Mouse (Mus musculus) heart, adult 2 months (tissue): Measurements from ENCODE around the gene Rps6ka5. TPM values are rescaled to one million over a fixed set of nuclear protein-coding genes. Genes with fewer than 3 reads are reported as not detected.
A peak's percentile ranks its signal among the peaks of the same experiment; 100 is the strongest.

Experiments used
- DNase-seq, 2 experiments: peaks; one replicate each; pipeline ENCODE4 v3.0.0; 2021
- H3K27ac ChIP-seq: fragments of 200-600 bp; 2 replicates; pipeline ENCODE4 v1.8.1; 2022
- H3K27me3 ChIP-seq: fragments of 200-500 bp; 2 replicates; pipeline ENCODE4 v1.6.1; 2012; ENCODE audit warnings: mild to moderate bottlenecking, low read length, inconsistent platforms, mixed read lengths; ENCODE audit not compliant: control insufficient read depth, insufficient read depth
- H3K36me3 ChIP-seq: fragments of 200-500 bp; 2 replicates; pipeline ENCODE4 v1.6.1; 2012; ENCODE audit warnings: low read length, inconsistent platforms; ENCODE audit not compliant: control insufficient read depth, insufficient read depth
- H3K4me1 ChIP-seq: fragments of 200-500 bp; 2 replicates; pipeline ENCODE4 v1.6.1; 2011; ENCODE audit warnings: low read length; ENCODE audit not compliant: control insufficient read depth, insufficient read depth
- H3K4me3 ChIP-seq: fragments of 200-600 bp; 2 replicates; pipeline ENCODE4 v1.8.1; 2022
- H3K79me2 ChIP-seq: fragments of 200-500 bp; replicated peaks from 2 replicates; pipeline ENCODE4 v1.6.1; 2012; ENCODE audit warnings: mild to moderate bottlenecking, inconsistent platforms, low read length, moderate library complexity, mixed read lengths; ENCODE audit not compliant: control insufficient read depth, insufficient read depth
- H3K9ac ChIP-seq: fragments of 200-500 bp; 2 replicates; pipeline ENCODE4 v1.6.1; 2012; ENCODE audit warnings: low read depth, mild to moderate bottlenecking, control low read depth, inconsistent platforms, low read length, mixed read lengths
- CTCF ChIP-seq: fragments of 200-600 bp; IDR thresholded peaks from 2 replicates; pipeline ENCODE4 v1.8.1; 2022; ENCODE audit warnings: antibody characterized with exemption, mild to moderate bottlenecking, moderate library complexity
- EP300 ChIP-seq: fragments of 200-500 bp; IDR thresholded peaks from 2 replicates; pipeline ENCODE4 v1.6.1; 2011; ENCODE audit warnings: low read depth, low read length, control low read depth; ENCODE audit not compliant: insufficient read depth
- POLR2A ChIP-seq: fragments of 200-500 bp; IDR thresholded peaks from 2 replicates; pipeline ENCODE4 v1.6.1; 2011; ENCODE audit warnings: mild to moderate bottlenecking, low read depth, low read length, control low read depth; ENCODE audit not compliant: insufficient read depth
- WGBS: fragments of 180-500 bp; shearing (Covaris S2); methylation state at CpG from one replicate; pipeline ENCODE4 v1.1.7; 2018; 5-methylcytosine and 5-hydroxymethylcytosine counted together
- intact Hi-C: fragments of 180-260 bp; cut with DNase I; formaldehyde crosslinking; loops from one replicate; pipeline ENCODE4 v1.15.1; 2025
- polyA plus RNA-seq: library from polyadenylated mRNA; depleted of rRNA; stranded (reverse); fragments of >200 nt; gene quantifications from 2 replicates; pipeline ENCODE4 v1.2.3, GENCODE M21; 2012
- total RNA-seq, 2 experiments: library from RNA; stranded (reverse); gene quantifications; 2 replicates each; pipeline ENCODE4 v1.2.3; 2021

Gene Rps6ka5
- total and polyA plus RNA-seq, 3 experiments, result 2.1 to 13.5 (median 10.8) TPM

- no peaks in the 10 kb centered on the region for H3K79me2 ChIP-seq
- TF ChIP-seq EP300 (no peak), POLR2A (no peak), CTCF (no peak)
- intact Hi-C loops, result no loop called here
Measured at GRCm38 (mm10) chr12:100531740-100532139, 195.0 kb downstream of the Rps6ka5 start.

GRCm38 (mm10) chr12:100530871-100531270 is 195.9 kb downstream of the Rps6ka5 start:
- no peak overlapping the region for H3K4me3 ChIP-seq
- TF ChIP-seq POLR2A, result no peak
- TF ChIP-seq CTCF, result no peak
- no peak for TF ChIP-seq EP300
- H3K27me3 ChIP-seq, result no peaks in the 10 kb centered on the region
- peaks cover 31% of the 10 kb centered on the region for H3K4me1 ChIP-seq
- 52% methylated on average over 5 of the region's 5 CpGs for WGBS
- DNase-seq, result no peak
- H3K36me3 ChIP-seq, result no peaks in the 10 kb centered on the region; the same call in 1 of the 2 replicates
- intact Hi-C loops, result no loop called here
- H3K9ac ChIP-seq, result no peak overlapping the region
- peak overlapping the region; percentile 79 for H3K27ac ChIP-seq
- H3K79me2 ChIP-seq, result no peaks in the 10 kb centered on the region

More at GRCm38 (mm10) chr12:100531740-100532139, 195.0 kb downstream of the Rps6ka5 start:
- Histone ChIP-seq H3K27ac (peak overlapping the region; percentile 79), H3K4me3 (no peak overlapping the region), H3K36me3 (no peaks in the 10 kb centered on the region; the same call in 1 of the 2 replicates), H3K9ac (no peak overlapping the region), H3K27me3 (no peaks in the 10 kb centered on the region), H3K4me1 (peaks cover 31% of the 10 kb centered on the region)
- no peak for DNase-seq
- 18% methylated on average over 1 of the region's 1 CpGs for WGBS

DNA sequence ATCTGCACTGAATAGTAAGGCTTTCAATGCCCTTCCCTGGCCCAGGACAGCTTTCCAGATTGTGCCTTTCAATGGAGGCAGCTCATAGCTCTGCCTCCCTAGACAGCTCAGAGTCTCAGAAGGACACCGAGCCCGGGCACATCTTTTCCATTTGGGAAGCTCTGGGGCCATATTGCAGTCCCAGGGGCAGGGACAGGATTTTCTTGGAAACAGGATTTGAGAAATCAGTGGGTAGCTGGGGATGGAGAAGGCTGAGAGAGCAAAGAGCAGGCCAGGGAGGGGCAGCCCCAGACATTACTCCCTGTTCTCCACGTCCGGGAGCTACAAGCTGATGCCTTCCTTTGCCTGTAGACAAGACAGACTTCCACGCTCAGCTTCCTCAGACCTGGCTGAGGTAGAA is 197.1 kb downstream of the Rps6ka5 start:
- no peak overlapping the region for H3K4me3 ChIP-seq
- intact Hi-C loops, result loop anchor here (5.0 kb wide), 1 partner anchor 327 kb away; no protein-coding TSS in a partner anchor
- TF ChIP-seq POLR2A (no peak), CTCF (no peak), EP300 (no peak)
- no peak for DNase-seq
- peaks cover 30% of the 10 kb centered on the region for H3K4me1 ChIP-seq
- H3K27ac ChIP-seq, result peak overlapping the region; percentile 79
- 52% methylated on average over 5 of the region's 5 CpGs for WGBS
- H3K79me2 ChIP-seq, result no peaks in the 10 kb centered on the region
- no peaks in the 10 kb centered on the region for H3K27me3 ChIP-seq
- no peaks in the 10 kb centered on the region; the same call in 1 of the 2 replicates for H3K36me3 ChIP-seq
- no peak overlapping the region for H3K9ac ChIP-seq

GRCm38 (mm10) chr12:100529172-100529571 is 197.6 kb downstream of the Rps6ka5 start:
- Histone ChIP-seq H3K79me2 (no peaks in the 10 kb centered on the region), H3K4me1 (peaks cover 27% of the 10 kb centered on the region), H3K36me3 (no peaks in the 10 kb centered on the region; the same call in 1 of the 2 replicates), H3K9ac (0 out of 2 replicates have a peak overlapping the region, but pooled peaks have one; percentile 9), H3K4me3 (no peak overlapping the region), H3K27ac (peak overlapping the region; percentile 79), H3K27me3 (no peaks in the 10 kb centered on the region)
- DNase-seq, result peak; percentile 78 to 82
- WGBS, result 39% methylated on average over 8 of the region's 8 CpGs
- TF ChIP-seq EP300 (peak; percentile 85), CTCF (no peak), POLR2A (peak; percentile 39; the same call in 1 of the 2 replicates)
- intact Hi-C loops, result loop anchor here (5.0 kb wide), 1 partner anchor 327 kb away; no protein-coding TSS in a partner anchor

- no peak overlapping the region for H3K9ac ChIP-seq
- no peak for DNase-seq
- WGBS, result 12% methylated on average over 3 of the region's 3 CpGs
- H3K4me3 ChIP-seq, result no peak overlapping the region
- no peaks in the 10 kb centered on the region; the same call in 1 of the 2 replicates for H3K36me3 ChIP-seq
- TF ChIP-seq POLR2A (no peak), CTCF (no peak)
- H3K27me3 ChIP-seq, result no peaks in the 10 kb centered on the region
- no peaks in the 10 kb centered on the region for H3K79me2 ChIP-seq
- peak overlapping the region; percentile 79 for H3K27ac ChIP-seq
- H3K4me1 ChIP-seq, result peaks cover 24% of the 10 kb centered on the region
- intact Hi-C loops, result loop anchor here (5.0 kb wide), 1 partner anchor 326 kb away; no protein-coding TSS in a partner anchor
Measured at GRCm38 (mm10) chr12:100528246-100528645, 198.5 kb downstream of the Rps6ka5 start.

DNA sequence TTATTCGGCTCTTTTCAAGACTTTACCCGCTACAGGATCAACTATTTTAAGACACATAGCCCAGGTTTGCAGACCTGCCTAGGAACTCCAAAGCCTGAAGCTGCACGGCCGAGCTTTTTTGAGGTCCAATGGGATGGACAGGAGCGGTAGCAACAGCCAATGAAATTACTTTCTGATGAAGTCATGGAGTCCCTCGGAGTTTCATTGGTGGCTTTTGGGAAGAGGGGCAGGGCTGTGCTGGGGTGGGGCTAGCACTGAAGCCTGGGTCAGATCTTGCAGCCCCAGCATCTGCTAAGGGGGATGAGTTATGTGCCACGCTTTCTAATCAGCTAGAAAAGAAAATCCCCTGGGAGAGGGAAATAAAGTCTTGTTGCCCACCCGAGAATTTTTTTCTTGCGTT is 199.0 kb downstream of the Rps6ka5 start:
- H3K79me2 ChIP-seq, result no peaks in the 10 kb centered on the region
- 10% methylated on average over 9 of the region's 9 CpGs for WGBS
- H3K36me3 ChIP-seq, result no peaks in the 10 kb centered on the region; the same call in 1 of the 2 replicates
- no peak overlapping the region for H3K9ac ChIP-seq
- peak; percentile 78 to 86 for DNase-seq
- intact Hi-C loops, result loop anchor here (5.0 kb wide), 1 partner anchor 325 kb away; no protein-coding TSS in a partner anchor
- peaks cover 24% of the 10 kb centered on the region for H3K4me1 ChIP-seq
- no peak for TF ChIP-seq POLR2A
- TF ChIP-seq CTCF, result no peak
- peak overlapping the region; percentile 79 for H3K27ac ChIP-seq
- no peaks in the 10 kb centered on the region for H3K27me3 ChIP-seq
- peak overlapping the region; percentile 31; the same call in 1 of the 2 replicates for H3K4me3 ChIP-seq
